Mouse (Mus musculus) stomach, postnatal 0 days (tissue): ENCODE measurements around the gene Heatr9. TPM values are rescaled to one million over a fixed set of nuclear protein-coding genes. Genes with fewer than 3 reads are reported as not detected.

Experiments
- ATAC-seq: fragments of 200-750 bp; cut with Nextera tagmentation; 2 replicates; pipeline ENCODE4 v1.8.0; 2017; ENCODE audit not compliant: low FRiP score, low TSS enrichment
- DNase-seq: peaks from one replicate; pipeline ENCODE4 v3.0.0-alpha.2; 2016; ENCODE audit warnings: low spot score
- H3K27ac ChIP-seq: fragments of 300-500 bp; sonication (generic); replicated peaks from 2 replicates; pipeline ENCODE4 v1.5.1; 2014; ENCODE audit warnings: mild to moderate bottlenecking, control low read depth
- H3K27me3 ChIP-seq: fragments of 300-500 bp; sonication (generic); 2 replicates; pipeline ENCODE4 v1.6.1; 2014; ENCODE audit warnings: low read length; ENCODE audit not compliant: control insufficient read depth, insufficient read depth
- H3K36me3 ChIP-seq: fragments of 300-500 bp; sonication (generic); 2 replicates; pipeline ENCODE4 v1.6.1; 2014; ENCODE audit warnings: low read length, mixed read lengths; ENCODE audit not compliant: control insufficient read depth, insufficient read depth
- H3K4me1 ChIP-seq: fragments of 300-500 bp; sonication (generic); replicated peaks from 2 replicates; pipeline ENCODE4 v1.6.1; 2014; ENCODE audit warnings: antibody characterized with exemption; ENCODE audit not compliant: control insufficient read depth, insufficient read depth
- H3K4me2 ChIP-seq: fragments of 300-500 bp; sonication (generic); replicated peaks from 2 replicates; pipeline ENCODE4 v1.6.1; 2014; ENCODE audit warnings: low read depth, mild to moderate bottlenecking, control low read depth, moderate library complexity
- H3K4me3 ChIP-seq: fragments of 300-500 bp; sonication (generic); 2 replicates; pipeline ENCODE4 v1.5.1; 2014; ENCODE audit warnings: low read depth, low read length, control low read depth
- H3K9ac ChIP-seq: fragments of 300-500 bp; sonication (generic); 2 replicates; pipeline ENCODE4 v1.6.1; 2014; ENCODE audit warnings: mild to moderate bottlenecking, low read length, control low read depth, mixed read lengths
- H3K9me3 ChIP-seq: fragments of 300-500 bp; sonication (generic); 2 replicates; pipeline ENCODE4 v1.6.1; 2016; ENCODE audit warnings: low read length; ENCODE audit not compliant: control insufficient read depth
- CTCF ChIP-seq: IDR thresholded peaks from 2 replicates; pipeline ENCODE4 v1.5.1; 2016; ENCODE audit warnings: antibody characterized with exemption, low read depth, mild to moderate bottlenecking, moderate library complexity
- EP300 ChIP-seq: optimal IDR thresholded peaks from 2 replicates; pipeline ENCODE3; 2016; ENCODE audit warnings: antibody characterized with exemption
- WGBS: fragments of 180-500 bp; shearing (Covaris S2); extraction: QIAGEN DNeasy Blood & Tissue Kit; methylation state at CpG from one replicate; pipeline ENCODE4 v1.1.7; 2014; 5-methylcytosine and 5-hydroxymethylcytosine counted together
- polyA plus RNA-seq: library from polyadenylated mRNA; unstranded; fragments of >200 nt; fragmentation: Nextera tagmentation; extraction: Ambion mirVana; gene quantifications from 2 replicates; pipeline ENCODE4 v1.2.1, GENCODE M21; 2015

The Heatr9 gene
- polyA plus RNA-seq, 1 experiment from 2014 or later: not detected

DNA sequence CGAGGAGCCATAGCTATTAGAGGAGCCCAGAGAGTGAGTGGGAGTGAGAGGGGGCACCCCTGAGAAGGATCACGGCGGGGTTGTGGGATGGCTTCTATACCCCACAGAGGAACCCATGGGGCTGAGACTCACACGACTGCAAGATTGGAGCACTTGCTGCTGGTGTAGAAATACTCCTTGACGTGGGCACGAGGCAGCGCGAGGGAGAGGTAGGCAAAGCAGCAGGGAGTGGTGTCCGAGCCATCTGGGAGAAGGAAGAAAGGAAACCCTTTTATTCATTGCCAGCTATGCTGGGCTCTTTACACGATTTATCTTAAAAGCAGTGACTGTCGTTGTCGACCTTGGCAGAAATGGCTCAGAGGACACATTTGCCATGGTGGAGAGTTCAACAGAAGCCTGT is 7.0 kb upstream of the Heatr9 start:
- DNase-seq (no peak), ATAC-seq (no peak)
- WGBS: 71% methylated on average over 12 of the region's 12 CpGs
- Histone ChIP-seq H3K4me1 (no peaks in the 10 kb centered on the region), H3K27ac (no peak overlapping the region), H3K36me3 (no peaks in the 10 kb centered on the region), H3K9ac (no peak overlapping the region), H3K4me2 (no peak overlapping the region), H3K9me3 (no peaks in the 10 kb centered on the region), H3K4me3 (no peak overlapping the region), H3K27me3 (no peaks in the 10 kb centered on the region)
- TF ChIP-seq CTCF: no peak
- no peak for TF ChIP-seq EP300

DNA sequence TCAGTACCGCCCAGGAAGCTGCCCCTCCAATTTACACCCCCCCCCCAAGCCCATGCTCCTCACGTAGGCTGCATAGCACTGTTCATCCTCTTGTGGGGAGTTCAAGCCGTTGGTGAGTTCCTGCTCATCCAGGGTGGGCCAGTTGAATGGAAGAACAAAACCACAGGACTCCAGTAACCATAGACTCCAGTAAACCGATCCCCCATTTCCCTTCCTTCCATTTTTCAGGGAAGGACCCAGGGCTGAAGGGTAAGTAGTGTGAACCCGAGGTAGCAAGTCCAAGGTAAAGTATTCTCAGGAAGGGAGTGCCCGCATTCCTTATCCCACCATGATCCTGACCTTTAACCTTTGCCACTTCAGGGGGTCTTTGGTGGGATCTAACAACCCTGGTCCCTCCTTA is 3.6 kb downstream of the Heatr9 start:
- Histone ChIP-seq H3K9ac (no peak overlapping the region), H3K4me1 (no peaks in the 10 kb centered on the region), H3K27ac (no peak overlapping the region), H3K4me3 (no peak overlapping the region), H3K27me3 (no peaks in the 10 kb centered on the region), H3K4me2 (no peak overlapping the region), H3K9me3 (no peaks in the 10 kb centered on the region), H3K36me3 (no peaks in the 10 kb centered on the region)
- ATAC-seq (no peak), DNase-seq (no peak)
- TF ChIP-seq CTCF: no peak
- TF ChIP-seq EP300: no peak
- WGBS: 68% methylated on average over 6 of the region's 6 CpGs

DNA sequence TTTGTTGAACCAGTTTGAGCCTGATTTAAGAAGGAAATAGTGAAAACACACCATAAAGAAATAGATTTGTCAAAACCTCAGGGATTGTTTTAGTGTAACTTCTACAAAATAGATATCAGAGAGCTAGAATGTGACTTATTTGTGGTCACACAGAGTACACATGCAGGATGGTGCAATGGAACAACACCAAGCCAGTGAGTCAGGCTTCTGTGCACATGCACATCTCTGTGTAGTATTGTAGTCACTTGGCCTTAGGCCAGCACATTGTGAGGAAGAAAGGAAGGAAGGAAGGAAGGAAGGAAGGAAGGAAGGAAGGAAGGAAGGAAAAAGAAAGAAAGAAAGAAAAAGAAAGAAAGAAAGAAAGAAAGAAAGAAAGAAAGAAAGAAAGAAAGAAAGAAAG is 4.8 kb downstream of the Heatr9 start:
- no peak for TF ChIP-seq EP300
- no peak for TF ChIP-seq CTCF
- no peaks in the 10 kb centered on the region for H3K27me3 ChIP-seq
- ATAC-seq (no peak), DNase-seq (no peak)
- no peak overlapping the region for H3K4me2 ChIP-seq
- H3K9me3 ChIP-seq: no peaks in the 10 kb centered on the region
- H3K4me3 ChIP-seq: no peak overlapping the region
- no peak overlapping the region for H3K9ac ChIP-seq
- no peaks in the 10 kb centered on the region for H3K36me3 ChIP-seq
- no peaks in the 10 kb centered on the region for H3K4me1 ChIP-seq
- H3K27ac ChIP-seq: no peak overlapping the region

DNA sequence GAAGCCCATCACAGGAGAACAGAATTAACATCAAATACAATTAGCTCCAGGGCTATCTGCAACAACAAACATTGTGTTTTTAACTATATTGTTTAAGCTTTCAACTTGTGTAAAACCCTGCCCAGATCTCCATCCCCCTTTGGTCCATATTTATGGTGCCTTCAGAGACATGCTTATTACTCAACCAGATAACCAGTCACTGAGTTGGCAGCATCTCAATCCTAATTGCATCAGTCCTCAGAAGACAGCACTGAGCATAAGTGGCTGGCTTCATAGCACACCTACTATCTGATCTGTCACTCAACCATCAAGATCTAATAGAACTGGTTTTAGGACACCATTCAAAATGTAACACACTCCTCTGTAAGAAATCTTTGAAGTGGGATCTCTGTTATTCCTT is 12.5 kb downstream of the Heatr9 start:
- Histone ChIP-seq H3K27me3 (no peaks in the 10 kb centered on the region), H3K9ac (no peak overlapping the region), H3K4me2 (no peak overlapping the region), H3K4me1 (no peaks in the 10 kb centered on the region), H3K9me3 (no peaks in the 10 kb centered on the region), H3K4me3 (no peak overlapping the region), H3K27ac (no peak overlapping the region), H3K36me3 (peaks cover 4% of the 10 kb centered on the region; the same call in 1 of the 2 replicates)
- TF ChIP-seq EP300 (no peak), CTCF (no peak)
- DNase-seq (no peak), ATAC-seq (no peak)

DNA sequence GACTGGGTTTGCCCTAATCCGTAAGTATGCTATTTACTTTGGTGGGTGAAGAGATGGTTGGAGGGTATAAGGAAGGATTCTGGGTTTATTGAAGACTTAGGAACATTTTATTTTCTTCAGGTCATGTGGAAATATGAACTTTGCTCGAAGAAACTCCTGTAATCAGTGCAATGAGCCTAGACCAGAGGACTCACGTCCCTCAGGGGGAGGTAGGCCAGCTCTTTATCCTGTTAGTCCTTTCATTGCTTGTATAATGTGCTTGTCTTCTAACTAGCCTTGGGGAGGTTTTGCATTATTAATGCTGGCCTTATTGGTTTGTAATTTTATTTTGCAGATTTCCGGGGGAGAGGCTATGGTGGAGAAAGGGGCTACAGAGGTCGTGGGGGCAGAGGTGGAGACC is 17.7 kb downstream of the Heatr9 start:
- Histone ChIP-seq H3K4me2 (no peak overlapping the region), H3K27me3 (no peaks in the 10 kb centered on the region), H3K27ac (no peak overlapping the region), H3K4me3 (no peak overlapping the region), H3K9ac (no peak overlapping the region), H3K36me3 (peaks cover 22% of the 10 kb centered on the region), H3K9me3 (no peaks in the 10 kb centered on the region), H3K4me1 (no peaks in the 10 kb centered on the region)
- DNase-seq (no peak), ATAC-seq (no peak)
- 93% methylated on average over 5 of the region's 5 CpGs for WGBS
- TF ChIP-seq CTCF: no peak
- no peak for TF ChIP-seq EP300

DNA sequence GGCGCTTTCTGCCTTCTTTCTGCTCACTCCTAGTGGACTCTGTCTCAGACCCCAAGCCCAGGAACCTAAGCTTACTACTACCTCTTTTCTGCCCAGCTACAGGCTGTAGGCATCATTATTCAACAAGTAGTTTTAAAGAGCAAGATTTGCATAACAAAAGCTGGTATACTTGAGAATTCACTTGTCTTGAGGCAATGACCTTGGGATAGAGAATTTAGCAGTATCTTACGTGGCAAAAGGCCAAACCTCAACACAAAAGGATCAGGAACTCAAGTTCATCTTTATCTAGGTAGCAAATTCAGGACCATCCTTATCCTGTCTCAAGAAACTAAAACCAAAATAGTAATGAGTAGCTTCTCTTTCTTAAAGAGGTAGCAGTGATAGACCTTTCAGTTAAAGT is 26.4 kb downstream of the Heatr9 start:
- H3K4me1 ChIP-seq: no peaks in the 10 kb centered on the region
- ATAC-seq (no peak), DNase-seq (no peak)
- no peaks in the 10 kb centered on the region for H3K27me3 ChIP-seq
- 72% methylated on average over 2 of the region's 2 CpGs for WGBS
- no peak overlapping the region for H3K4me3 ChIP-seq
- H3K27ac ChIP-seq: no peak overlapping the region
- TF ChIP-seq CTCF (no peak), EP300 (no peak)
- no peaks in the 10 kb centered on the region for H3K9me3 ChIP-seq
- H3K4me2 ChIP-seq: no peak overlapping the region
- H3K9ac ChIP-seq: no peak overlapping the region
- H3K36me3 ChIP-seq: no peaks in the 10 kb centered on the region
